Mouse (Mus musculus) lung, adult 18-20 months (tissue): ENCODE results near the gene Mtss1l.
A peak's percentile ranks its signal among the peaks of the same experiment; 100 is the strongest.

ENCODE experiments used
- DNase-seq, 2 experiments: peaks; one replicate each; pipeline ENCODE4 v3.0.0; 2022; ENCODE audit warnings: mixed read lengths in 2 of 2

Mtss1l gene

DNA sequence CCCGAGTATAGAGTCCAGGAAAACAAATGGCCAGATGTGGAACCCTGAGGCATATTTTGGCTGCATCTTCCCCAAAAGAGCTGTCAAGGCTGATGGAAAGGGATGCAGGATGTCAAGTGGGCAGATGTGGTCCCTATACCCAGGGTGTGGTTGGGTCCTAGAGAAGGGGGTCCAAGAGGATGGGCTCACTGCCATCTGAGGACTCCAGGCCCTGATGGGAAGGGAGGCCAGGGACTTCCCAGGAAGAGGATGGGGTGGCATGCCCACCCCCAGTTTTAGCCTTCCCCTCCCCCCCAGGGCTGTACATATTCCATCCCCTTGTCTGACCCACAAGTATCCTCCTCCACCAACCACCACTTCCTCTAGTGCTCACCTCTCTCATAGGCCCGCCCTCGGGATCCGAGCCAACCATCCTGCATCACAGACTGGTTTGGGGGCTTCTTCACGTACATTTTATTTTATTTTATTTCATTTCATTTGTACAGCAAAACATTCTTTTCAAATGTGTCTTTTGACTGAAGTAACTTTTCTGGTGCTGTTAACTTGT lies 19.4 kb downstream of the Mtss1l start:
- no peak for DNase-seq

DNA sequence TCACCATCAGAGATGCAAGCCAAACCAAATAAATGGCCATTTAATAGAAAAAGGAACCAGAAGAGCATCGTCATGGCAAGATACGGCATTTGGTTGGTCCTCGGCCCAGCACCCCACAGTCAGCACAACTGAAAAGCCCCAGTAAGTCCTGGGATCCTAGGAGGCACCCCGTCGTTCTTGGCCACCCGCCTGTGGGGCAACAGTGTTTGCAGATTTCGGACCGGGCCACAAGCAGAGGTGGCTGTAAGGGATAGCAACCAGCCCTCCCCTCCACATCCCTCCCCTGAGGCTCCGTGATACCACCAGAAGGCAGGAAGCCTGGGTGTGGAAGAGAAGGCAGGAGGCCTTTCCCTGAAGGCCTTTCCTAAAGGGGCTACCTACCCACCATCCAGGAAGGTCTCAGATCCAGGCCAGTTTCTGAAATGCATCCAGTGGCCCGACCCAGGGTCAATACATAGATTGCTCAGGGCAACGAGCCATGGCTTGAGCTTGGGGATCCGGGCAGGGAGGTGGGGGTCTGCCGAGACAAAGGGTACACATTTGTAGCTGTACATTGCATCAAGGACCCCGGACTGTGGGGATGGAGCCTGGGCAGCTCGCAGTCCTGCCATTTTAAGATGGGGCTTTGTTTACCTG lies 20.7 kb downstream of the Mtss1l start:
- no peak for DNase-seq

DNA sequence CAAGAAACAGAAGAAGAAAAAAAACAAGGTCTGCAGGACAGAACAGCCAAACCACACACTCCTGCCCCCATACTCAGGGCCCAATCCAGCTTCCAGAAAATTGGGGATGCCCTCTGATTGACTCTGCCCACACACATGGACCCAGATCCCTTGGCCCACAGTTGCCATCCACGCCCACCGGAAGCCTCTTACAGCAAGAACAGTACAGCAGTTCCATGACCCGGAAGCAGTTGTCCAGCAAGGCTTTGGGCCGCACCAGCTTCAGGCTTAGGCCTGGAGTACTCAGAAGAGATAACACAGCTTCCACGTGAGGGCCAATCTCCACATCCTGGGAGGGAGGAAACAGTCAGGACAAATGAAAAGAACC lies 21.2 kb downstream of the Mtss1l start:
- DNase-seq = no peak

DNA sequence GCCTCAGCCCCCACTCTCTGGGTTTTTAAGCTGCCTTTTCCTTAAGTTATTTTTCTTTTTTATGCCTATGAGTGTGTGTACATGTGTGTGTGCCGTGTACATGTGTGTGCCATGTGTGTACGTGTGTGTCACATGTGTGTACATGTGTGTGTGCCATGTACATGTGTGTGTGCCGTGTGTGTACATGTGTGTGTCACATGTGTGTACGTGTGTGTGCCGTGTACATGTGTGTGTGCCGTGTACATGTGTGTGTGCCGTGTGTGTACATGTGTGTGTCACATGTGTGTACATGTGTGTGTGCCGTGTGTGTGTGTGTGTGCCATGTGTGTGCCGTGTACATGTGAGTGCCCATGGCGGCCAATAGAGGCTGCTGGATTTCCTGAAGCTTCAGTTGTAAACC lies 23.9 kb downstream of the Mtss1l start:
- DNase-seq = no peak

DNA sequence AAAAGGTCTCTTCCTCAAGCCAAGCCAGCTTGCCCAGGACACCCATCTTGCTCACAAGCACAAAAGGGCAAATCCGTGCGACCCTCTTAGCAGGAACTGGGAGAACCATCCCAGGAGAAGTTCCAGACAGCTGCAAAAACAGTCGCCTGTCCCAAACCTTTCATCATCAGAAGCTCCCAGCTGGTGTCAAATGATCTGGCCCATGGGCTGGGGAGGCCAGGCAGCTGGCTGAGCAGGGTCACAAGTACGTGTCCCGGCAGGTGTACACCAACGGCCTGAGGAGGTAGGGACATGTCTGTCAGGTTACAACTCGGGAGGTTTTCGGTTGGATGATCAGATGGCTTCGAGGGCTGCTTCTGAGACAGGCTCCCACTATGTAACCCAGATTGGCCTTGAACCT lies 25.4 kb downstream of the Mtss1l start:
- DNase-seq = no peak

DNA sequence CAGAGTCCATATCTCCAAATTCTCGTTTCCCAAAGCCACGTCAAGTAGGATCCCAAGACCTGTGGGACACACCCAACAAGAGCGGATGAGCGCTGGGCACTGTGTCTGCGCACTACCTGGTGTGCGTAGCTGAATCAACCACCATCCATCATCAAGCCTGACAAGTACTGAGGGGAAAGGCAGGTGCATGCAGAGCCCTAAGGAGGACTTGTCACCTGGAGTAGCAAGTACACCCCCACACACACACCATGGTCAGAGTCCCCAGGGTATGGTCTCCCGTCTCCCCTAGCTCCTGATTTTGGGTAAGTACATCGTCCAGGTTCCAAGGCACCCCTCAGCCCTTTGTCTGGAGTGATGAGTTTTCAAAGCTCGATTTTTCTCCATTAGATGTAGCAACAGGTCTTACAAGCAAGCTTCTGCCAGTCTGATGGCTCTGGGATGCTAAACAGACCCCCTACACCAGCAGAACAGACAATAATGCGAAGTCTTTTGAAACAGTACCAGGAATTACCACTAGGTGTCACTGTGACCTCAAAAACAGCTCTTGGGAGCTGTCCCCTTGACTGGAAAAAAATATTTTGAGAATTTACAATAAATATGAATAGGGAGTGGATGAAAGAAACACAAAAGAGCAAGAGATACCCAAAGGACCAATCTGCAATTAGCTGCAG lies 28.4 kb downstream of the Mtss1l start:
- DNase-seq = peak in 1 of 2 experiments; percentile 36

DNA sequence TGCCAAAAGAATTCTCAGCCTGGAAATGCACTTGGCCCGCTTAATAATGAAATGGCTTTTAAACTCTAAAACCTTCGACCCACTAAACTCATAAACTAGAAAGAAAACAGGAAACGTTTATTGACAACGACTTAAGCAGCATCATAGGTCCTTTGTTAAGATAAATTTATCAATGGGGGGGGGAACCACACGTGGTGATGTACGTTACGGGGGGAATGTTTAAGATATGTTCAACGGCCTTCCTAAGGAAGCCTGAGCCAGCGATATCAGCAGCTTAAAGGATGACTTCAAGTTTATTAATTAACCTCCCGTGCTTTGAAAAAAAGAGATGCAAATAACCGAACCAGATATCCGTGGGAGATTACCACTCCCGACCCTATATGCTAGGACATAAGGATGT lies 29.0 kb downstream of the Mtss1l start:
- DNase-seq = no peak

DNA sequence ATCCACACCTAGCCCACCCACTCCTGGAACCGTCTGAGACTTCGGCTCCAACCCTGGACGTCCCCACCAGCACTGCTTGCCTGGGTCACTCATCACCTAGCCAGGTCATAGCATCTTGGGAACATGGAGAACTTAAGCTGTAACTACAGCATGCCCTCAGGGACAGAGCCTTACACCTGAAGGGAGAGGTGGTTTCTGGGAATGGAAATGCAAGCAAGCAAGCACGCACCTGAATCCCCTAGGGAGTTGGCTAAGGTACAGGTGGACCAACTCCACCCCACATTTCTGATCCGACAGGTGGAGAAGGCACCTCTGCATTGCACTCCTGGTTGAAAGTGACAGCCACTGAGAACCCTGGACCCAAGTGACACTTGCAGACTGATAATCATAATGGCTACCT lies 30.2 kb downstream of the Mtss1l start:
- DNase-seq = no peak

DNA sequence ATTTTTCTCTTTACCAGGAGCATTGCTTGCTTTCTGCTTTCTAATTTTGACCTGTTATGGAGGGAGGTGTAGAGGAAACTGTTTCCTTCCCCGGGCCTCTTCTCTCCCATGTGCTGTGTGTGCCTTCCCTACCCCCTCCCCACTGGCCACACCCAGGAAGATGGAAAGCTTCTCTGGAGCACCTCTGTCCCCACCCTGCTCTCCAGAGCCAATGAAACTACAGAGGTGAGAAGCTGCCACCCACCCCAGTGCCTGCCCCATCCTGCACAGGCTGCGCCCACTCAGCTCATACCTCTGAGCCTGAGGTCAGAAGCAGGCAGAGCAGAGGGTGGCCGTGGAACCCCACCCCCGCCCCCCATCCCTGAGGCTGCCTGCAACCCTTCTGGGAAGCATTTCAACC lies 33.4 kb downstream of the Mtss1l start:
- DNase-seq = no peak

DNA sequence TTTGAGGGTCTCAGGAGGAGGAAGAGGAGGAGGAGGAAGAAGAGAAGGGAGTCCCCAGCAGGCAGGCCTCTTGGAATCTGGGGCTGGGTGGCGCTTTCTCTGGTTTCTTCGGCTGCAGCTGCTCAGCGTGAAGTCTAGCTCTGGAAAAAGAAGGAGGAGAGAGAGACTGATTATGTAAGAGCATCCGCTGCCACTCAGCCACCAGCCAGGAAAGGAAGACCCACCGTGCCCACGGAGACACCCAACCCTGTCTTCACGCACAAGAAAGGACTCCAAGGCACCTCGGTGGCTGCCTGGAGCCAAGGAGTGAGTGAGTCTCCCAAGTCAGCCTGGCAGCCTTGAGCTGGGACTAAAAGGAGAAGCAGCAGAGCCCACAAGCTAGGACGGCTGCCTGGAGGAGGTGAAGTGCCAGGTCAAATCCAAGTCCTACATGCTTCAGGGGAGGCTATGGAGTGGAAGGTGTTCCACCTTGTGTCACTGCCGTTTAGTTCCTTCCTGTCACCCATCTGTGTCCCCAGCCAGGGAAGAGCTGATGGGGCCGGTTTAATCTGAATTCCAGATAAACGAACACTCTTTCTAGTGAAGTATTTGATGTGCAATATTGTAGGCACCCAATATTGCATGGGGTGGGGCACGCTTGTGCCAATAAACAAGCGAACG lies 34.4 kb downstream of the Mtss1l start:
- no peak for DNase-seq

DNA sequence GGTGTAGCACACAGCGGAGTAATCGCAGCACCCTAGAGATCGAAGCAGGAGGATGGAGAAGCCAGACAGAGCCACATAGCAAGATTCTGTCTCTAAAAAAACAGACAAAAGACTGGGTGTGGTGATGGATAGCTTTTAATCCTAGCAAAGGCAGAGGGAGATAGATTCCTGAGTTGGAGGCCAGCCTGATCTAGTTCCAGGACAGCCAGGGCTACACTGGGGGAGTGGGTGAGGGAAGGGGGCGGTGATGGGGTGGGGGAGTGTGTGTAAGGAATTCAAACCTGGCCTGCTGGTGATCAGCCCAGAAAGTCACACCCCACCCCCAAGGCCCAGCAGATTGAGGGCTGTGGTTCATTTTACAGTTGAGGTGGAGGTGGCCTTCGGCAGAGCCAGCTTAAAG lies 34.9 kb downstream of the Mtss1l start:
- no peak for DNase-seq

DNA sequence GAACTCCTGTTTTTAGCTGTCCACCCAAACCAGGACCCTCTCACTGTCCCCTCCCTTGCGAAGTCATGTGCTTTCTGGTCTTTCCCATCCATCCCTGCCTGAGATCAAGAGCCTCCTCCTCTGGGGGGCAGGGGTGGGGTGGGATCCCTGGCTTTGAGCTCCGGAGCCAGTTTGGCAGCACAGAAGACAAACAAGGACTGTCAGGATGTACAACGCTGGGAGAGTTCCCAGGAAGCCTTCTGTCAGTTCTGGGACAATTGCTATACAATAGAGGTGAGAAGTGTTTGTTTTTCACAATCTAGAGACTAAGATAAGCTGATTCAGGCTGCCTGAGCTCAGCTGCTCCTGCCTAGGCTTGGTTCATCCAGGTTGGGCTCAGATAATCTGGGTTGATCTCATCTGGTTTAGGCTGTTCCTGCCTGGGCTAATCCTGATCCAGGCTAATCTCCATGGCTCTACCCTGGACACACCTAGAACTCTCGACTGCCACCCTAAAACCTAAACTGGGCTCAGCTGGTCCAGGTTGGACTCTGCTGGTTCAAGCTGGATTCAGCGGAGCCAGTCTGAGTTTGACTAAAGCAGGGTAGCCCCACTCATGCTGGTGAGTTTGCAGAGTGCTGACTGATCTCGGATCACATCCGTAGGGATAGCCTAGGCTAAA lies 39.1 kb downstream of the Mtss1l start:
- peak in 1 of 2 experiments; percentile 27 for DNase-seq

DNA sequence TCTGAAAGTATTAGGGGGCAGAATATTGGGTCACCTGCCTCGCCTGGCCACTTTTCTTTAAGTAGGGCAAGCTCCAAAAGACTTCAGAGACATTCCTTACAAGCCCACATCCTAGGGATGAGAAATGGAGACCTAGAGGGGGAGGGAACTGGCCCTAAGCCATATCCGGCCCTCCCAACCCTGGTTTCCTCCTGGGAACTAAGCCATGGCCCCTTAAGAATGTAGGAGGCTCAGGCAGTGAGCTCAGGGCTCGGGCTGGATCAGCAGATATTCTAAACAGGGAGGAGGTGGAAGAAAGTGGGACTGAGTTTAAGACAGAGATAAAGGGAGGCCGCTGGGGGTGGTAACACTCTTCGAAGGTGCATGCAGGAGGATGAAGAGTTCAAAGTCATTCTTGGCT lies 39.9 kb downstream of the Mtss1l start:
- peak; percentile 63 to 76 for DNase-seq

DNA sequence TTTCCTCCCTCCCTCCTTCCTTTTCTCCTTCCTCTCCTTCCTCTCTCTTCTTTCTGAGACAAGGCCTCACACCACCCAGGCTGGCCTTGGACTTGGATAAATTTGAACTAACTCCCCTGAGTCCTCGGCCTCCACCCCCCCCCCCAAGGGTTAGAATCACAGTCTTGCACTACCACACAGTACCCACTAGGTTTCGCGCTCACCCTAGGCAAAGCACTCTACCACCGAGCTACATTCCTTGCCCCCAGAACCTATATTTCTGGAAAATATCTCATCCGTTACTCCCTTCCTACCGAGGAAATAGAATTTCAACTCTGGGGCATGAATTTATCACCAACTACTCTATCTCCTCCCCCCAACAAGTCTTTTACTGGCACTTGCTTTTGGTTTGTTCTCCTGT lies 40.7 kb downstream of the Mtss1l start:
- DNase-seq = no peak

DNA sequence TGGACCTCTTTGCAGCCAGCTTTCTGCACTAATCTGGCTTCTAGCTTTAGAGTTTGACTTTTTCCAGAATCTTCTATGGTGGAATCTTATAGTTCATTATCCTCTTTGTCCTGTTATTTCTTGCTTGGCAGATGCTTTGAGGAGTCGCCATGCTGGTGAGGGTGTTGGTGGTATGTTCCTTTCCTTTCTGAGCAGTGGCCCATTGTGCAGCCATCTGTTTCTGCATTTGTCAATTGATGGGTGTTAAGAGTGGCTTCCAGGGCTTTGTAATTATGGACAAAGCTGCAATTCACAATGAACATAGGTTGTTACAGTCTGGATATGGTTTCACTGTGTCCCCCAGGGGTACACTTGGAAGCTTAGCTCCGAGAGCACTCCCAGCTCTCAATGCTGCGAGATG lies 43.4 kb downstream of the Mtss1l start:
- no peak for DNase-seq

DNA sequence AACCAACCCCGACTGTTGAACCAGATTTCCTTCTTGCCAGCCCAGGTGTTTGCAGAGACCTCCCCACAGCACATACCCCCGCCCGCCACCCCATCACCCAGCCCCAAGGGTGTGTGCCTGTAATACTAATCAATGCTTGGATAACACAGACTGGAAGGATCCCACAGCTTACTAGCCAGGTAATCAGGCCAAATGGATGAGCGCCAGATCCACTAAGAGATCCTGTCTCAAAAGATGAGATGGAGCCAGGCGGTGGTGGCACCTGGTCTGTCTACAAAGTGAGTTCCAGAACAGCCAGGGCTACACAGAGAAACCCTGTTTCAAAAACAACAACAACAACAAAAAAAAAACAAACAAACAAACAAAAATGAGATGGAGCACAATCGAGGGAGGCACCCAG lies 46.0 kb downstream of the Mtss1l start:
- no peak for DNase-seq

DNA sequence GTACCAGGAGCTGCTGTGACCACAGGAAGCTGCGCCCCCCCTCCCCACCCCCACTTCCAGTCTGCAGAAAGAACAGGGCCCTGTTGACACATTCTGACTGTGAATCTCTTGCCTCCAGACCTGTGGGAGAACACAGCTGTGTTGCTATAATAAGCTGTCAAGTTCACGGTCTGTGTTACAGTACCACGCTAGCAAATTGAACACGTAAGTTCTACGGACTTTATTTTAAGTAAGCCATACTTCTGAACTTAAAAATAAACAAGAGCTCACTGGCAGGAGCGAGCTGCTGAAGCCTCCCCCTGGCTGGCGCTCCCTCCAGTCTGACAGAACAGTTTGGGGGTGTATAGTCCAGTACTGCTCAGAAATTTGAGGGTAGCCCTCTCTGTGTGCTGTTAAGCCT lies 51.2 kb downstream of the Mtss1l start:
- DNase-seq = no peak

DNA sequence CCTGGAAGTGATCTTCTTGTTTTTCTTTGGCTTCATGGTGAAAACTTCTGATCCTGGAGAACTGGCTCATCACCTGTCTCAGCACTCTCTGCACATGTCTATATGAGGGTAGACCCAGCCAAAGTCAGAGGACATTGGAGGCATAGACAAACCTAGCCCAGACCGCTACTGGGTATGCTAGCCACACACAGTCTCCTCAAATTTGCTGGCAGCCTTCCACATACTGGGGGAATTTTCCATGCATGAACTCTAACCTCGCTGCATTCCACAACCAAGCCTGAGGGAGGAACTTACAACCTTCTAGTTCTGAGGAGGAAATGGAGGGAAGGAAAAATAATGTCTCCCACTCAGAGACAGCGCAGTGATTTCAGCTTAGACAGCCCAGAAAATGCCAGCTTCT lies 52.8 kb downstream of the Mtss1l start:
- DNase-seq = peak; percentile 32 to 50

DNA sequence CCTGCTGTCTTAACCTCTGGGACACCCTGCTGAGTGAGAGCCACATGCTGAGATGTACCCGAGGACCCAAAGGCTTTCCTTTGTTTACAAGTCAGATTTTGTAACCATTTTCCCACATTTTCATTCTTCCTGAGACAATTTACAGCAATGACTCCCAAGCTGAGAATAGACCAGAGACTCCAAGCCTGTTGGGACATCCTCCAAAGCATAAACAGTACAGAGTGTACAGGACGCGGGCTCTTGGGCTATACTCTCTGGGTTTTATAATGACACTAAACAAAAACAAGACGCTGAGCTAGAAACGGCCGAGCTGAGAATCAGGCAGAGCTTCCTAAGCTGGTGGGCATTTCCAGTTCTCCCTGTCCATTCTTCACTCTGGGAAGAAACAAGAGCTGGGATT lies 53.4 kb downstream of the Mtss1l start:
- DNase-seq = no peak

DNA sequence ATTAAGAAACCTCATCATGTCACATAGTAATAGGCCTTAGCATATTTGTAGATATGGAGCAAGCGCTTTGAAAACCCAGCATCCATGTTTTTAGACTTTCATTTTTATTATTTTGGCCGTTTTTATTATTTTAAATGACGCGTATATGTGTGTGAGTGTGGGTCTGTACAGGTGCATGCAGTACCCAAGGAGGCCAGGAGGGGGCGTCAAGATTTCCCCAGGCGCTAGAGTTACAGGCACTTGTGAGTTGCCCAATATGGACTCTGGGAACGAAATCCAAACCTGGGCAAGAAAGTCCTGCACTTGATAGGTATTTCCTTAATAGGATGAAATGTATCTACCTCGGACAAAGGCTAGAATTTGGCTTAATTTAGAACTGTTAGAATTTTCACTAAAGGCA lies 54.0 kb downstream of the Mtss1l start:
- DNase-seq = no peak

DNA sequence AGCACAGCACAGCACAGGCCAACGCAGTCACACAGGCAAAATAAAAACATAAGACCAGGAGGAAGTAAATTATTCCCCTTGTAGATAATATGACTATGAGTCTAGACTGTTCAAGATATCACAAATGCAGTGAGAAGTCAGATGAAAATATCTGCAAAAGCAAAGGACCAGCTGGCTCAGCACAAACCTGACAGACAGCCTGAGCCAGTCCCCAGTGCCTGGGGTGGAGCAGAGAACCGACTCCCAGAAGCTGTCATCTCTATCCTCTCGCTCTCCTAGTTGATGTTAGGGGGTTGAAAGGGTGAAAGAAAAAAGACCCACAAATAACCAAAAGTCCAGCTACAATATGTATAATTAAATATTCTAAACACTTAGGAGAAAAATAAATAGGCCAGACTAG lies 54.4 kb downstream of the Mtss1l start:
- no peak for DNase-seq

DNA sequence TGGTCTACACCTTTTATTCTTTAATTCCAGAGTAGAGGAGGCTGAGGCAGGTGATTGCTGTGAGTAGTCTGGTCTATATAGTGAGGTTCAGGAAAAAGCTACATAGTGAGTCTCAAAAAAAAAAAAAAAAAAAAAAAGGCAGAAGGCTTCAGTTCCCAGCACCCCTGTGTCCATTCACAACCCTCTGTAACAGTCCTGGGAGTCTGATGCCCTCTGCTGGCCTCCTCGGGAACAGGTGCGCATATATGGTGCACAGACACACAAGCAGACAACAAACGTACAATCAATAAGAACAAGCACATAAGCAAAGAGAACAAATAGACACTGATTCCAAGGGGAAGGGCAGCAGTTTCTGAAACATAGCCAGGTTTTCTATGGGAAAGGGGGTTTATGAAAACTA lies 55.1 kb downstream of the Mtss1l start:
- no peak for DNase-seq

DNA sequence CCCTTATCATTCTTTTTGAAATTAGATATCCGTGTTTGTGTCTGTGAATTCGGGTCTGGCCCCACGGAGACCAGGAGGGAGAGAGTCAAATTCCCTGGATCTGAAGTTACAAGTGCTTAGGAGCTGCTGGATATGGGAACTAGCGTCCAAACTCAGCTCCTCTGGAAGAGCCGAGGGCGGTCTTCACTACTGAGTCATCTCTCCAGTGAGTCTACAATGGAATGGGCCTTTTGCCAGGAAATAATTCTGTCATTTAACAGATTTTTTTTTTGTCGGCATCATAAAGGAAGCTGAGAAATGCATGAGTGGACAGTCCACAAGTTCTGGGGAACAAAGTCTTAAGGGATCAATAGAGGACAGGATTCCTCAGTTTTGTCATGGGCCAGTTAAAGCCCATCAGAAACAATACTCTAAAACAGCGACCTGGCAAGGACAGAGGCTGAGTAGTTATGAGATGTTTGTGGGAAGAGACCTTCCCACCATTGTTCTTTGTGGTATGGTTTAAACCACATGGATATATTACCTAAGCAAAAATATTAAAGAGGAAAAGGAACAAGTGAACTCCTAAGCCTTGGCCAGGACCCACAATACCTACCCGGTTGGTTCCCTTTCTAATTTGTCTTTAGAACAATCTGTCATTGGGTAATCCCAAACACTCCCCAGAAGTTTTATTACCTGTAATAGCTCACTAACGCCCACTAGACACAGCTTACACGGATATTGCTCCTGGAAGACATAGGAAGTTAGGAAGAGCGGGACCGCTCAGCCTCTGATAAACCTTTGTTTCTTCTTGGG lies 58.8 kb downstream of the Mtss1l start:
- DNase-seq = no peak
